Mouse (Mus musculus) CH12.LX (cell line): ENCODE measurements at regions not wholly inside any gene's neighbourhood (a gene's known extent, or its start where the extent isn't known, plus 50 kb on each side); places are given as distances from the start of the nearest gene placed in this dataset.

Experiments
- DNase-seq: peaks from one replicate; pipeline ENCODE4 v3.0.0-alpha.2; 2013; ENCODE audit errors: extremely low read depth
- H3K27ac ChIP-seq: 2 replicates; pipeline ENCODE4 v1.5.1; 2012; ENCODE audit warnings: low read depth, mild to moderate bottlenecking, control low read depth, moderate library complexity; ENCODE audit not compliant: insufficient read depth
- H3K27me3 ChIP-seq: replicated peaks from 2 replicates; pipeline ENCODE3; 2012; ENCODE audit warnings: inconsistent platforms
- H3K36me3 ChIP-seq, 2 experiments: replicated peaks in 1 of 2; 2 replicates each; pipeline versions ENCODE3 to v1.6.1; 2012; ENCODE audit warnings: inconsistent platforms in 1 of 2, low read length in 1 of 2, mild to moderate bottlenecking in 1 of 2, mixed read lengths in 1 of 2, moderate library complexity in 1 of 2; ENCODE audit not compliant: control insufficient read depth in 1 of 2, insufficient read depth in 1 of 2
- H3K4me1 ChIP-seq, 2 experiments: 2 replicates each; pipeline ENCODE4 v1.6.1; 2012; ENCODE audit warnings: inconsistent platforms in 1 of 2, moderate library complexity in 1 of 2; ENCODE audit not compliant: insufficient read depth in 2 of 2, control insufficient read depth in 1 of 2
- H3K4me2 ChIP-seq: 2 replicates; pipeline ENCODE4 v1.6.1; 2012; ENCODE audit warnings: low read depth, mild to moderate bottlenecking, control low read depth; ENCODE audit not compliant: poor library complexity, insufficient read depth, severe bottlenecking
- H3K4me3 ChIP-seq, 3 experiments: fragments of 150-350 bp in 1 of 3; sonication (generic) in 1 of 3; replicated peaks in 1 of 3; 2 replicates each; pipeline versions ENCODE3 to v1.5.1; 2011 to 2012; ENCODE audit warnings: low read depth in 2 of 3, low read length in 2 of 3, mild to moderate bottlenecking in 2 of 3, moderate library complexity in 2 of 3, control low read depth in 1 of 3, improper control_type of control experiment in 1 of 3, inconsistent platforms in 1 of 3, mixed read lengths in 1 of 3; ENCODE audit not compliant: poor library complexity in 1 of 3
- H3K79me2 ChIP-seq: replicated peaks from 2 replicates; pipeline ENCODE4 v1.6.1; 2012; ENCODE audit warnings: mild to moderate bottlenecking, moderate library complexity; ENCODE audit not compliant: control insufficient read depth, poor library complexity, insufficient read depth, severe bottlenecking; ENCODE audit errors: extremely low read depth
- H3K9ac ChIP-seq: 2 replicates; pipeline ENCODE4 v1.6.1; 2012; ENCODE audit warnings: low read depth, mild to moderate bottlenecking, control low read depth, moderate library complexity; ENCODE audit not compliant: insufficient read depth
- H3K9me3 ChIP-seq: replicated peaks from 2 replicates; pipeline ENCODE3; 2012; ENCODE audit warnings: low read length, inconsistent platforms, mixed read lengths
- CHD1 ChIP-seq: IDR thresholded peaks from 2 replicates; pipeline ENCODE4 v1.6.1; 2012; ENCODE audit warnings: low read depth, low read length, improper control_type of control experiment, inconsistent platforms
- CHD2 ChIP-seq: IDR thresholded peaks from 2 replicates; pipeline ENCODE4 v1.6.1; 2011; ENCODE audit warnings: low read length, improper control_type of control experiment
- CTCF ChIP-seq, 2 experiments: IDR thresholded peaks in 1 of 2; conservative IDR thresholded peaks in 1 of 2; 2 replicates each; pipeline ENCODE4 v1.5.1; 2011 to 2012; ENCODE audit warnings: low read depth in 2 of 2, low read length in 2 of 2, improper control_type of control experiment in 1 of 2, inconsistent platforms in 1 of 2, mild to moderate bottlenecking in 1 of 2, moderate library complexity in 1 of 2
- ELF1 ChIP-seq: IDR thresholded peaks from 2 replicates; pipeline ENCODE4 v1.6.1; 2014; ENCODE audit warnings: low read depth, mild to moderate bottlenecking, inconsistent platforms, low read length, improper control_type of control experiment
- ETS1 ChIP-seq: conservative IDR thresholded peaks from 2 replicates; pipeline ENCODE4 v1.6.1; 2012; ENCODE audit warnings: low read depth, mild to moderate bottlenecking, inconsistent platforms, low read length, improper control_type of control experiment, moderate library complexity
- GABPA ChIP-seq: IDR thresholded peaks from 2 replicates; pipeline ENCODE4 v1.6.1; 2012; ENCODE audit warnings: low read depth, low read length, improper control_type of control experiment, inconsistent platforms; ENCODE audit not compliant: insufficient replicate concordance
- IRF4 ChIP-seq: IDR thresholded peaks from 2 replicates; pipeline ENCODE4 v1.6.1; 2014; ENCODE audit warnings: low read depth, mild to moderate bottlenecking, inconsistent platforms, low read length, improper control_type of control experiment
- JUN ChIP-seq: IDR thresholded peaks from 2 replicates; pipeline ENCODE4 v1.6.1; 2011; ENCODE audit warnings: low read depth, mild to moderate bottlenecking, low read length, improper control_type of control experiment, moderate library complexity; ENCODE audit not compliant: insufficient read depth
- JUND ChIP-seq: conservative IDR thresholded peaks from 2 replicates; pipeline ENCODE4 v1.6.1; 2011; ENCODE audit warnings: low read depth, low read length, improper control_type of control experiment
- MAFK ChIP-seq: IDR thresholded peaks from 2 replicates; pipeline ENCODE4 v1.6.1; 2011; ENCODE audit warnings: low read length, improper control_type of control experiment; ENCODE audit not compliant: insufficient replicate concordance
- MAX ChIP-seq: IDR thresholded peaks from 2 replicates; pipeline ENCODE4 v1.6.1; 2011; ENCODE audit warnings: low read length, improper control_type of control experiment
- MEF2A ChIP-seq: IDR thresholded peaks from 2 replicates; pipeline ENCODE4 v1.6.1; 2014; ENCODE audit warnings: low read depth, mild to moderate bottlenecking, inconsistent platforms, low read length, improper control_type of control experiment, borderline replicate concordance
- MYC ChIP-seq: IDR thresholded peaks from 2 replicates; pipeline ENCODE4 v1.6.1; 2011; ENCODE audit warnings: low read depth, mild to moderate bottlenecking, improper control_type of control experiment, low read length
- NELFE ChIP-seq: IDR thresholded peaks from 2 replicates; pipeline ENCODE4 v1.6.1; 2011; ENCODE audit warnings: low read depth, low read length, improper control_type of control experiment
- NRF1 ChIP-seq: IDR thresholded peaks from 2 replicates; pipeline ENCODE4 v1.6.1; 2014; ENCODE audit warnings: low read depth, mild to moderate bottlenecking, inconsistent platforms, low read length, improper control_type of control experiment, moderate library complexity
- PAX5 ChIP-seq: IDR thresholded peaks from 2 replicates; pipeline ENCODE4 v1.6.1; 2012; ENCODE audit warnings: low read length, inconsistent platforms, mixed read lengths
- POLR2A ChIP-seq: IDR thresholded peaks from 2 replicates; pipeline ENCODE4 v1.6.1; 2011; ENCODE audit warnings: low read depth, mild to moderate bottlenecking, improper control_type of control experiment, low read length
- POLR2AphosphoS2 ChIP-seq: IDR thresholded peaks from 2 replicates; pipeline ENCODE4 v1.6.1; 2011; ENCODE audit warnings: low read depth, low read length, improper control_type of control experiment
- RAD21 ChIP-seq: IDR thresholded peaks from 2 replicates; pipeline ENCODE4 v1.6.1; 2011; ENCODE audit warnings: low read depth, mild to moderate bottlenecking, low read length, improper control_type of control experiment, moderate library complexity
- RCOR1 ChIP-seq: conservative IDR thresholded peaks from 2 replicates; pipeline ENCODE4 v1.6.1; 2012; ENCODE audit warnings: low read depth, mild to moderate bottlenecking, inconsistent platforms, low read length, improper control_type of control experiment
- SIN3A ChIP-seq: IDR thresholded peaks from 2 replicates; pipeline ENCODE4 v1.6.1; 2012; ENCODE audit warnings: low read length, improper control_type of control experiment, inconsistent platforms
- TCF12 ChIP-seq: IDR thresholded peaks from 2 replicates; pipeline ENCODE4 v1.6.1; 2014; ENCODE audit warnings: low read depth, mild to moderate bottlenecking, inconsistent platforms, low read length, improper control_type of control experiment
- UBTF ChIP-seq: IDR thresholded peaks from 2 replicates; pipeline ENCODE4 v1.6.1; 2012; ENCODE audit warnings: low read depth, mild to moderate bottlenecking, inconsistent platforms, low read length, improper control_type of control experiment, moderate library complexity
- USF1 ChIP-seq: IDR thresholded peaks from 2 replicates; pipeline ENCODE4 v1.6.1; 2014; ENCODE audit warnings: low read depth, mild to moderate bottlenecking, inconsistent platforms, low read length, improper control_type of control experiment
- ZKSCAN1 ChIP-seq: IDR thresholded peaks from 2 replicates; pipeline ENCODE4 v1.6.1; 2012; ENCODE audit warnings: low read depth, inconsistent platforms, low read length, improper control_type of control experiment, borderline replicate concordance
- dilution Hi-C: fragments of 300-500 bp; cut with MboI; formaldehyde crosslinking; loops from 2 replicates; pipeline ENCODE4 v1.14.3; 2020; ENCODE audit warnings: low sequenced_read_pairs; ENCODE audit not compliant: extremely low pct_unique_long_range_greater_than_20kb, extremely low pct_ligation_motif_present
- in situ Hi-C: fragments of 300-500 bp; cut with MboI; formaldehyde crosslinking; loops from 3 replicates; pipeline ENCODE4 v1.14.3; 2019; ENCODE audit warnings: low sequenced_read_pairs, low pct_ligation_motif_present, low pct_unique_long_range_greater_than_20kb, mixed read lengths

GRCm38 (mm10) chr7:62225184-62225583, 121.2 kb upstream of the Ndn start:
- dilution Hi-C loops: no loop called here
- Histone ChIP-seq H3K9ac (no peak overlapping the region), H3K4me2 (no peak overlapping the region), H3K4me3 (no peak overlapping the region), H3K4me1 (no peaks in the 10 kb centered on the region), H3K9me3 (peaks cover 8% of the 10 kb centered on the region), H3K27me3 (no peaks in the 10 kb centered on the region), H3K36me3 (no peaks in the 10 kb centered on the region), H3K79me2 (no peaks in the 10 kb centered on the region), H3K27ac (no peak overlapping the region)
- in situ Hi-C loops: loop anchor here (25.0 kb wide), 1 partner anchor 162 kb away; the partner anchor contains the start of gene Magel2
- no peak for TF ChIP-seq NRF1
- no peak for TF ChIP-seq JUN
- TF ChIP-seq GABPA: no peak
- TF ChIP-seq PAX5: no peak
- no peak for TF ChIP-seq IRF4
- TF ChIP-seq CHD1: no peak
- no peak for TF ChIP-seq CTCF (conservative IDR thresholded peaks at IDR 0.05 in 1 of 2, IDR thresholded peaks at IDR 0.05 in 1 of 2; ENCODE audit: low read depth in 2 of 2, low read length in 2 of 2)
- TF ChIP-seq POLR2AphosphoS2: no peak
- no peak for DNase-seq

- no peak overlapping the region for H3K4me2 ChIP-seq
- no peak overlapping the region for H3K9ac ChIP-seq
- no peak for DNase-seq
- no peaks in the 10 kb centered on the region for H3K27me3 ChIP-seq
- H3K9me3 ChIP-seq: peaks cover 28% of the 10 kb centered on the region
- H3K4me3 ChIP-seq: no peak overlapping the region
- H3K79me2 ChIP-seq: no peaks in the 10 kb centered on the region
- in situ Hi-C loops: loop anchor here (25.0 kb wide), 1 partner anchor 160 kb away; the partner anchor contains the start of gene Magel2
- no peaks in the 10 kb centered on the region for H3K4me1 ChIP-seq
- TF ChIP-seq NELFE: no peak
- peak; percentile 11 for TF ChIP-seq RAD21
- peak in 1 of 2 experiments; percentile 22; a peak in 1 of 4 replicates for TF ChIP-seq CTCF (conservative IDR thresholded peaks at IDR 0.05 in 1 of 2, IDR thresholded peaks at IDR 0.05 in 1 of 2; ENCODE audit: low read depth in 2 of 2, low read length in 2 of 2)
- dilution Hi-C loops: no loop called here
- no peaks in the 10 kb centered on the region for H3K36me3 ChIP-seq
- no peak overlapping the region for H3K27ac ChIP-seq
Measured at GRCm38 (mm10) chr7:62227727-62228126, 118.6 kb upstream of the Ndn start.

- in situ Hi-C loops (loop anchor here (25.0 kb wide), 1 partner anchor 157 kb away; the partner anchor contains the start of gene Magel2), dilution Hi-C loops (no loop called here)
- Histone ChIP-seq H3K9me3 (peaks cover 28% of the 10 kb centered on the region), H3K4me2 (no peak overlapping the region), H3K79me2 (no peaks in the 10 kb centered on the region), H3K4me3 (no peak overlapping the region), H3K27ac (no peak overlapping the region), H3K36me3 (no peaks in the 10 kb centered on the region), H3K27me3 (no peaks in the 10 kb centered on the region), H3K4me1 (no peaks in the 10 kb centered on the region), H3K9ac (no peak overlapping the region)
- TF ChIP-seq USF1 (no peak), IRF4 (no peak), ZKSCAN1 (no peak), MEF2A (no peak), POLR2AphosphoS2 (no peak), ELF1 (no peak), RCOR1 (no peak), CHD2 (no peak), MAX (no peak), MAFK (no peak), CHD1 (no peak), TCF12 (no peak), MYC (no peak), POLR2A (no peak), SIN3A (no peak), GABPA (no peak), JUND (no peak), ETS1 (no peak), CTCF (conservative IDR thresholded peaks at IDR 0.05 in 1 of 2, IDR thresholded peaks at IDR 0.05 in 1 of 2; ENCODE audit: low read depth in 2 of 2, low read length in 2 of 2) (no peak), UBTF (no peak)
- DNase-seq: no peak
Measured at GRCm38 (mm10) chr7:62230713-62231112, 115.7 kb upstream of the Ndn start.
